Mouse (Mus musculus): Measurements from ENCODE around the gene Elovl3. TPM values are rescaled to one million over a fixed set of nuclear protein-coding genes. Genes with fewer than 3 reads are reported as not detected.
"Not testable (repeated sequence)": the region's sequence is repeated elsewhere in the genome, so short reads cannot be mapped to it uniquely, and the experiment has no call there.

Gene Elovl3
- total RNA-seq (2021), result not detected
- long read RNA-seq, experiment 1, result 0 reads
- long read RNA-seq, experiment 2, result 0 reads

DNA sequence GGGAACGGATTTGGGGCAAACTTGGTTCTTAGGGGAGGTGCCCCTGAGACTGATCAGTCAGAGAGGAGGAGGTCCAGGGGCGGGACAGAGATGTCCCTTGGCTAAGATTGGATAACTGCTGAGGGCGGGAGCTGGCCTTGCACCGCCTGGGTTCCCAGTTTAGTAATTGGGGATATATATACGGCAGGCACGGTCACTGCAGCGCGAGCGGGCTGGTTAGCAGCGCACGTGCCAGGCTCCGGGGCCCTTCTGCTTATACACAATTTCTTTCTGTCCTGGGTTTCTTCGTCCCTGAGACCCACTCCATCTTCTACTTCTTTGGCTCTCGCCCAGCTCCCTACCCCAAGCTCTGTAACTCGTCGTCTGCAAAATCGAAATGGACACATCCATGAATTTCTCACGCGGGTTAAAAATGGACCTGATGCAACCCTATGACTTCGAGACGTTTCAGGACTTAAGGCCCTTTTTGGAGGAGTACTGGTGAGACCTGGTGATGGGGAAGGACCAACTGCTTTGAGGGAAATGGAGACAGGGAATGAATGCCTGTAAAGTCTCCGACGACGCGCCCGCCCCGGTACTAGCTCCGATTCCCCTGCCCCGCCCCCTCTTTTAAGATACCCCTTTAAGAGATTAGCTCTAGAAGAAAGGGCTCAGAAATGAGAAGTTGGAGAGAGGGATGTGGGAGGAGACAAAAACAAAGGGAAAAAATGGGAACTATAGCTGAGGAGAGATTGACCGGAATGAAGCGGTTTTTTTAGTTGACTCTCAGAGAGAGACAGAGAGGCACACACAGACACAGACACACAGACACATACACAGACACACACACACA, at the start of gene Elovl3:
TSS of gene Elovl3 (plus strand) at position 204 of the 832 bp plus-strand sequence.
- DNase-seq (ENCODE audit: low spot score in 2 of 2), result no peak

DNA sequence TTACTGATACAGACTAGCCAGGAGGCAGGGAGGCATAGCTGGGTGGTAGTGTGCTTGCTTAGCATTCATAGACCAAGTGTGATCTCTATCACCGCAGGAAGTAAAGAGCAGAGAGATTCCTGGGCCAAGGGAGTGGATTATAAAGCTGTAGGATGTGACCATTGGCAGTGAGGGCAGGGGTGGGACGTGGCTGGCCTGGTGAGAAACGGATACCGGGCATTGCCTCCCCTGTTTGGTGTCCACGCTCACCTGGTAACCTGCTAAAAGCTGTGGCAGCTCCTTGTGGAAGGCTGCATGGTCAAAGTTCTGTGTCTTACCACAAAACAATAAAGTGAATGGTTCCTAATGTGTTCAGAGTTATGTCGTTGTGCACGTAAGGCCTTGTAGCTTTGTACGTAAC, 46.5 kb upstream of the Elovl3 start:
- DNase-seq (ENCODE audit: low spot score in 2 of 2), result no peak

DNA sequence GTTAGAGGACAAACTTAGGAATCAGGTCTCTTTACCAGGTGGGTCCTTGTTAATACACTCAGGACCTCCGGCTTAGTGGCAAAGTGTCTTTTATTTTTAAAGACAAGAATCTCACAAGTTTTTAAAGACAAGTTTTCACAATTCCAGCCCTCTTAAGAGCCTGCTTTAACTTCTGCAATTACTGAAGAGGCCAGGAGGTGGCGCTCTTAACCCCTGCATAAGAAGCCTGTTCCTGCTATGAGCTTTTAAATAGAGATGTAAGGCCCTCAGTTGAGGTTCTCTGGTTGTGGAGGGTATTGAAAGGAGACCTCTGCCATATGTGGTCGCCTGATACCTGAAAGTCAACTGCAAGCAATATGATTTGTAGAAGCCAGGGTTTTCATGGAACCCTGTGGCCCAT, 45.4 kb upstream of the Elovl3 start:
- DNase-seq (ENCODE audit: low spot score in 2 of 2), result peak; percentile 37 to 66

DNA sequence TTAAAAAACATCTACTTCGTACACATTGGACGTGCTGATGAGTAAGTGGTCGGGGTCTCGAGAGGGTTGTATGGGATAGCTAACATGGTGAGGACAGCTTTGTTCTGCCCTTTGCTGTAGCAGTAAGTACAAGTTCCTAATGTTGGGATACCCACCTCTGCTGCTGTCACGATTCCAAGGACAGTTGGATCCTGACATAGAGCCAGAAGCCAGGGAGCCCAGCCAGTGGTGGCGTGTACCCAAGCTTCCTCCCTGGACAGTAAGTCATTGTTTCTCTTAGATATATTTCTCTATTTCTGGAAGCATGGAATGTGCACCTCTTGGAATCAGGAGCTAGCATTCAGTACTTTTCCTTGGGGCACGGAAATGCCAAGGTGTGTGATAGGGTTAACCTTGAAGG, 43.8 kb upstream of the Elovl3 start:
- DNase-seq (ENCODE audit: low spot score in 2 of 2), result peak in 1 of 2 experiments; percentile 26

DNA sequence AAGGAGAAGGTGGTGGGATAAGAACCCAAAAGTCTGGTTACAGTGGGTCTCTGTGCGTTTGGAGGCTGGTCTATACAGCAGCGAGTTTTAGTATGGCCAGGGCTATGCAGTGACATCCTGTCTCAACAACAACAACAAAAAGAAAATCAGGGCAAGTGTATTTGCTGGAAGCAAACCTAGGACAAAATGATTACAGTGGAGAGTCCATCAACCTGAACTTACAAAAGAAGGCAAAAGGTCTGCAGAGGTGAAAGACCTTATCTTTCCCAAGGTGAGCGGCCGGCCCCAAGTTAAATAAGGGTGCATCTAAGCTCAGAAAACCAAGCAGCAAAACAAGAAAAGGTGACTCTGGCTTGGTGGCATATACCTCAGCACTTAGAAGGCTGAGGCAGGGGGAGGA, 40.1 kb upstream of the Elovl3 start:
- no peak for DNase-seq (ENCODE audit: low spot score in 2 of 2)

DNA sequence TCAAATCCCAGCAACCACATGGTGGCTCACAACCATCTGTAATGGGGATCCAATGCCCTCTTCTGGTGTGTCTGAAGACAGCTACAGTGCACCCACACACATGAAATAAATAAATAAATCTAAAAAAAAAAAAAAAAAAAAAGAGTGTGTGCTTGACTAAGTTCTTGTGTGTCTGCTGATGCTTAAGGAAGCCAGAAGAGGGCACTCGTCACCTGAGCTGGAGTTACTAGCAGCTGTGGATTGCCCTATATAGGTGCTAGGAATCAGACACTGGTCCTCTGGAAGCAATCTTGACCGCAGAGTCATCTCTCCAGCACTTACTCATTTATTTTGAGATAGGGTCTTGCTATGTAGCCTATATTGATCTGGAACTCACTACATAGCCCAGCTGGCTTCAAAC, 37.6 kb upstream of the Elovl3 start:
- no peak for DNase-seq (ENCODE audit: low spot score in 2 of 2)

DNA sequence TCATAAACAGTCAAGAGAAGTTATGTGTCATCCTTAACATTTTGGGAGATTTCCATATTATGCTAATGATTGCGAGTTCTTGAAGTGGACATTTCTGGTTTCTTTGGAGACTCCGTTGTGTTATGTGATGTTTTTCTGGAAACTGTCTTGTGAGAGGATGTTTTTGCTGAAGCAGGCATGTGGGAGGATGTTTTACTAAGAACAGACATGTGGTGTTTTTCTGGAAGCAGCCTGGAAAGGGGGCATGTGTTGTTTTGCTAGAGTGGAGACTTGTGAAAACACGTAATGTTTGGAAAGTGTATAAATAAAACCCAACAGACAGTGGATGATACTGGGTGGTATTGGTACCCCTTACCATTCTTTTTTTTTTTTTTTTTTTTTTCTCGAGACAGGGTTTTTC, 36.4 kb upstream of the Elovl3 start:
- no peak for DNase-seq (ENCODE audit: low spot score in 2 of 2)

DNA sequence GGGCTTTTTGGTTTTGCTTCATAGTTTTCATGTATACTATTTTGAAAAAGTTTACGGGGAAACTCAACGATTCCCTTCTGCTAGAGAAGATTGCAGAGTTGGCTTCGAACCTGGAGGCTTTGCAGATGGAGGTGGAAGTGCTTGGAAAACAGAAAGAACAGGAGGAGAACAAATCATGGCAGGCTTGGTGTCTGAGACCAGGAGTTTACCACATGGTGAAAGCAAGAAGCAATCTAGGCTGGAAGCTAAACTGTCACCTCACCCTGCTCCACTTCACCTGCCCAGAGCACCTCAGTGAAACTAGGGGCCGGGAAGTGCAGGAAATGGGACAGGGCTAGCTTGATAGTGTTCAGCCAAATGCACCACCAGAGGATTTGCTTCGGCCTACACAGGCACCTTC, 35.3 kb upstream of the Elovl3 start:
- DNase-seq (ENCODE audit: low spot score in 2 of 2), result no peak

DNA sequence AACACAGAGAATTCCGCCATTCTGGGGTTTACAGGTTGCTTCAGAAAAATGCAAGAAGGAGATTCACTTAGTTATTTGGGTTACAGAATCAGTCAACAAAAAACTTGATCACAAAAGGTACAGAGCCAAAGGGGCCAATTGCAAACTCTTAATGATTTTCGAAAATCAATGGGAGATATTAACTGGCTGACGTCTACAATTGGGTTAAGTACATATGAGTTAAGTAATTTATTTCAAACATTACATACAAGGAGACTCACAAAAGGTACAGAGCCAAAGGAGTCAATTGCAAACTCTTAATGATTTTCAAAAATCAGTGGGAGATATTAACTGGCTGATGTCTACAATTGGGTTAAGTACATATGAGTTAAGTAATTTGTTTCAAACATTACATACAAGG, 32.1 kb upstream of the Elovl3 start:
- DNase-seq (ENCODE audit: low spot score in 2 of 2), result no peak

DNA sequence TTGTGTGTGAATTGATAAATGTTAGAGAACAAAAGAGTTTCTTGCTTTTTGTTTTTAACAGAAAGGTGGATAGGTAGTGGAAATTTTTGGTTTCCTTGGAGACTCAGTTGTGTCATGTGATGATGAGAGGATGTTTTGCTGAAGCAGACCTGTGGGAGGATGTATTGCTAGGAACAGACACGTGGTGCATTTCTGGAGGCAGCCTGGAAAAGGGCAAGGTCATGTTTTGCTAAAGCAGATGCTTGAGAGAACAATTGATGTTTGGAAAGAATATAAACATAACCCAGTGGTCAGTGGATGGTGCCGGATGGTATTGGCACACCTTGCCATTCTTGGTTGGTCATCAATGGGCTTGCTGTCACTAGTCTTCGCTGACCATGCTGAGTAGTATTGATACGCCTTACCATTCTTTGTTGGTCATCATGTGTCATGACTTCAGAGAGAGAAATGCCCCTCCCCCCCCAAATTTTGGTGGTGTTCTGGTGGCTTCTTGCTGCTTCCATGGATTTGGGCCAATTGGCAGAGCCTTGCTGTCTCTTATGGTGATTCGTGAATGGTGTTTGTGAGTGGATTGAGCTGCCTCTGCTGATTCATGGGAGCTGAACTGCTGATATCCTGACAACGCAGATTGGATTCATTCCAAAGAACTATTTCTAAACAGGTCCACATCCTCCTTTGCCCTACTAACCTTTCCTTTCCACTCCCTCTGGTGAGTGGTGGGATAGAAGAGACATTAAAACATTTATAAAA, 28.1 kb upstream of the Elovl3 start:
- no peak for DNase-seq (ENCODE audit: low spot score in 2 of 2)

DNA sequence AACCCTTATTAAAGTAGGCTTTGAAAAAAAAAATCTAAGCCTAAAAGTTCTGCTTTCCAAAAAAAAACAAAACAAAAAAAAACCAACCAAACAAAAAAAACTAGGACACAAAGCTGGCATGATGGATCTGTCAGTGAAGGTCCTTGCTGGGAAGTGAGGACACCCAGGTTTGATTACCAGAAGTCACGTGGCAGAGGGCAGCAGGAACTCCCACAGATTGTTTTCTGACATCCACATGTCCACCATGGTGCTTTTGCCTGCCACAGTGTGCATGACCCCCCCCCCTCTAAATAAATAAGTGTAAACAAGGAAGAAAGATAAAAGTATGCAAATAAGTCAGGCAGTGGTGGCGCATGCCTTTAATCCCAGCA, 27.5 kb upstream of the Elovl3 start:
- DNase-seq (ENCODE audit: low spot score in 2 of 2), result no peak

DNA sequence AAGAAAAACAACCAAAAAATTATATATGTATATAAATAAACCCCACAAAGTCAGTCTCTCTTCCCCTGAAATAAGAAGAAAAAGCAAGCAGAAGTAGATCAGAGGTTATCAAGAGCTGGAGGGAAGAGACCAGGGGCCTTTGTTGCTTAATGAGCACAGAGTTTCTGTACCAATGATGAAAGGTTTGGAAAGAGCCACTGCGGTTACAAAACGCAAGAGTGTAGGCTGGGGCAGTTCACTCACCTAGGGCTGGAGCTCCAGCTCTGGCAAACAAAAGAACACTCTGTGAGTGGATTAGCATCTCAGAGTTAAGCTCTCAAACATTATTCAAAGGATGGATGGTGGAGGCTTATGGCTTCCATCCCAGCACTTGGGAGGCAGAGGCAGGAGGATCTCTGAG, 21.5 kb upstream of the Elovl3 start:
- DNase-seq (ENCODE audit: low spot score in 2 of 2), result no peak

DNA sequence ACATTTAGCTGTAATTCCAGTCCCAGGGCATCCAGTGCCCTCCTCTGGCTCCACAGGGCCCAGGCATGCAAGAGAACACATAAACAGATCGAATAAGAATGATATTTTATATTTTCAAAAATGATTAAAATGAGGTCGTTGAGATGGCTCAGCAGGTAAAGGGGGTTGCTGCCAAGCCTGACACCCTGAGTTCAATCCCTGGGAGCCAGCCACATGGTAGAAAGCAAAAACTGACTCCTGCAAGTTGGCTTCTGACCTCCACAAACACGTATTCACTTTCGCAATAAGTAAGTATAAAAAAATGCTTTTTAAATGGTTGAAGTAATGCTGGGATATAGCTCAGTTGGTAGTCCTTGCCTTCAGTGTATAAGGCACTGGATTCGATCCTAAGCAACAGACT, 20.9 kb upstream of the Elovl3 start:
- no peak for DNase-seq (ENCODE audit: low spot score in 2 of 2)

DNA sequence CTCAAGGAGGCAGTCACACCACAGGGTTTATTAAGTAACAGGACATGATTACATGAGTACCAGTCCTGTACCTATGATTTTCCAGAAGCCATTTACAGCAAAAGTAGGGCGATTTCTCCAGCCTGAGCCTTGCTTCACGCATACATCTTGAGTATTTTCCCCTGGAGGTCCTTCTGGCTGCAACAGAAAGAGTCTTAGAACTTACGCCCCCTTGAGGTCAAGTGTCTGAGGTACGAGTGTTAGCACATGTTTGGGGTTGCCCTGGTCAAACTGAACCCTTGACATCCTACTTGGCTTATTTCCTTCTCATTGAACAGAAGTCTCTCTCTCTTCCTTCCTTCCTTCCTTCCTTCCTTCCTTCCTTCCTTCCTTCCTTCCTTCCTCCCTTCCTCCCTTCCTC, 17.1 kb upstream of the Elovl3 start:
- no peak for DNase-seq (ENCODE audit: low spot score in 2 of 2)

DNA sequence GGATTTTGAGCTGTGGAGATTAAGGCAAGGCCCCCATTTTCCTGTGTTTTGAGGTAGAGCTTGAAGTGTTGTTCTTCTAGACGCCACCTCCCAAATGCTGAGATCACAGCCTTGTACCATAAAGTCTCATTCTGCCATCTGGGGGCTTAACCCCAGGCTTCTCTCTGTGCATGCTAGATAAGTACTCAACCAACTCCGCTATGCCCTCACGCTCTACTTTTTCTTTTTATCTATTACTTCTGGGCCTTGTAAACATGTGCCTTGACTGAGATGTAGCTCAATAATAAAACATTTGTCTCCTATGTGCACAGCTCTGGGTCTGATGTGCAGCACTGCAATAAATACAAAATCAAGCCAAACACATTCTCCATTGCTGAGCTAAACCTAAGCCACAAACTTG, 12.2 kb upstream of the Elovl3 start:
- no peak for DNase-seq (ENCODE audit: low spot score in 2 of 2)

DNA sequence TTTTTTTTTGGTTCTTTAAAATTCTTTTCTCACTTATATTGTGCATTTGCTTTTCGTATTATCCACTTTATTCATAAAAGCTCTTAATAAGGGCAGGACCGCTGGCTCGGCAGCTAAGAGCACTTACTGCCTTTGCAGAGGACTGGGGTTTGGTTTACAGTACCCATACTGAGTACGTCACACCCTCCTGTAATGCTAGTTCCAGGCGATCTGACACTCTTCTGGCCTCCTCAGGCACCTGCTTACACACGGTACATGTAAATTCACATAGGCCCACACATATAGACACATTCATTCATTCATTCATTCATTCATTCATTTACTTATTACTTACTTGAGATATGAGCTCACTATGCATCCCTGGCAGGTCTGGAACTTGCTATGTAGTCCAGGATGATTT, 10.8 kb upstream of the Elovl3 start:
- no peak for DNase-seq (ENCODE audit: low spot score in 2 of 2)

DNA sequence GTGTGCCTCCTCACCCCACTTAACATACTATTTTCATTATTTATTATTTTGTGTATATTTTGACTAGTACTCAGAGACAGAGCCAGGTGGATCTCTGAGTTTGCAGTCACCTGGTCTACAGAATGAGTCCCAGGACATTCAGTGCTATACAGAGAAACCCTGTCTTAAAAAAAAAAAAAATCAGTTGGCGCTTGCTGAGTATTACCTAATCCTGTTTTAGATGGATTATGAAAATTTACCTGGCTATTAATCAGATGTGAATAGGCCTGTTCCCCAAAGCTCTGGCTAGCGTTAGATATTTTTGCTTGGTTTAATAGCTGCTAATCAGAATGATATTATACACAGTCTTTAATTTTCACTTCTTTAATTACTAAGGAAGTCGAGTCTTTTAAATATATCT, 7.8 kb upstream of the Elovl3 start:
- DNase-seq (ENCODE audit: low spot score in 2 of 2), result no peak

DNA sequence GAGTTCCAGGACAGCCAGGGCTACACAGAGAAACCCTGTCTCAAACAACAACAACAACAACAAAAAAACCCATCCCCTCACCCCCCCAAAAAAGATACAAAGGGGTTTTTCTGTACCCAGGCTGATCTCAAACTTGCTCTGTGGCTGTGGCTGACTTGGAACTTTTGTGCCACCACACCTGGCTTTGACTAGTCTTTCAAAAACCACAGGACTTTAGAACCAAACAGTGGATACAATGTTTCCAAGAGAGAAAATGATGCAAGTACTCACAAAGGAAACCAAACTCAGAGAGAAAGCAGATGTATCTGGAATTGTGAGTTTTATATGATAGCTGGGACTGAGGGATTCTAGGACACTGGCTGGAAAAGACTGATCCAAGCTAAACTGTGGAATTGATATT, 7.0 kb upstream of the Elovl3 start:
- no peak for DNase-seq (ENCODE audit: low spot score in 2 of 2)

DNA sequence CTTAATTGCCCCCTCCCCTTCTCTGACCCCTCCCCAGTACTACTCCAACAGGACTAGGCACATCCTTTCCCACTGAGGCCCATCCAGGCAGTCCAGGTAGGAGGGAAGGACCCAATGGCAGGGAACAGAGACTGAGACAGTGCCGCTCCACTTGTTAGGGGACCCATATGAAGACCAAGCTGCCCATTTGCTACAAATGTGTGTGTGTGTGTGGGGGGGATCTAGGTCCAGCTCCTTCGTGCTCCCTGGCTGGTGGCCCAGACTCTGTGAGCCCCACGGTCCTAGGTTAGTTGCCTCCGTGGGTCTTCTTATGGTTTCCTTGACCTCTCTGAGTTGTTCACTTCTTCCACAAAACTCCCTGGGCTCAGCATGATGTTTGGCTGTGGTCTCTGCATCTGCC, 5.4 kb upstream of the Elovl3 start:
- DNase-seq (ENCODE audit: low spot score in 2 of 2), result no peak

DNA sequence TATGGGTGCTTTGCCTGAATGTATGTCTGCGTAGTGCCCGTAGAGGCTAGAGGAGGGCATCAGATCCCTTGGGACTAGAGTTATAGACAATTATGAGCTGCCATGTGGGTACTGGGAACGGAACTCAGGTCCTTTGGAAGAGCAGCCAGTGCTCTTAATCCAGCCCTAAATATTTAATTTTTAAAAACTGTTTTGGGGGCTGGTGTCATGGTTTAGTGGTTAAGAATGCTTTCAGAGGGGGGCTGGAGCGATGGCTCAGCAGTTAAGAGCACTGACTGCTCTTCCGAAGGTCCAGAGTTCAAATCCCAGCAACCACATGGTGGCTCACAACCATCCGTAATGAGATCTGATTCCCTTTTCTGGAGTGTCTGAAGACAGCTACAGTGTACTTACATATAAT, 2.0 kb upstream of the Elovl3 start:
- not testable (repeated sequence) for DNase-seq (ENCODE audit: low spot score in 2 of 2)

DNA sequence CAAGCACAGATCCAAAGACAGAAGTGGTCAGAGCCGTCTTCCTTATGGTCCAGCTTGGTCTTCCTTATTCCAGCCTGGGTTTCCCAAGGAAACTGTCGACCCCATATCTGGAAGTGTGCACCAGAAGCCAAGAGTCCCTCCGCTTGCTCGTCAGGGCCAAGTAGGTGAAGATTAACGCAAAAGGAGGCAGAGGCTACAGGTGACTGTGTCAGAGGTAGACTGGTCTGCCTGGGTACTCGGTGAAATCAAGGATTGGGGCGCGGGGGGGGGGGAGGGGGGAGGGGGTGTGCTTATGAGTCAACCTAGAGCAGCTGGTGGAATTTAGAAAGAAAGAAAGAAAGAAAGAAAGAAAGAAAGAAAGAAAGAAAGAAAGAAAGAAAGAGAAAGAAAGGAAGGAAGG, 414 bp upstream of the Elovl3 start:
- DNase-seq (ENCODE audit: low spot score in 2 of 2), result no peak

DNA sequence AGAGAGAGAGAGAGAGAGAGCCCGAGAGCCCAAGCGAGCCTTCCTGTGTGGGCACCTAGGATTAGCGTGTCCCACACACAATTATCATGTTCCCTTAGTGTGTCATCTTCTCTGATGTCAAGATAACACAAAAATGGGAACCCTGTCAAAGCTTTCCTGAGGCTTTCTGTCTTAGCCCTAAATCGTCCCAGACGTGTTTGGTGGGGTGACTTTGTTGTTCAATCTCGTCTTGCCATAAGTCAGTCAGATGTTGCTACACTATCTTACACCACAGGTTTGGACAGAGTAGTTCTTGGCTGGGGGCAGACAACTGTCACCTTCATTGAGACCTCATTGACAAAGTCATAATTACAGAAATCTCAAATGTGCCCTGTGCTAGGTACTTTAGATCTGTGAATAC, 880 bp downstream of the Elovl3 start:
- no peak for DNase-seq (ENCODE audit: low spot score in 2 of 2)

DNA sequence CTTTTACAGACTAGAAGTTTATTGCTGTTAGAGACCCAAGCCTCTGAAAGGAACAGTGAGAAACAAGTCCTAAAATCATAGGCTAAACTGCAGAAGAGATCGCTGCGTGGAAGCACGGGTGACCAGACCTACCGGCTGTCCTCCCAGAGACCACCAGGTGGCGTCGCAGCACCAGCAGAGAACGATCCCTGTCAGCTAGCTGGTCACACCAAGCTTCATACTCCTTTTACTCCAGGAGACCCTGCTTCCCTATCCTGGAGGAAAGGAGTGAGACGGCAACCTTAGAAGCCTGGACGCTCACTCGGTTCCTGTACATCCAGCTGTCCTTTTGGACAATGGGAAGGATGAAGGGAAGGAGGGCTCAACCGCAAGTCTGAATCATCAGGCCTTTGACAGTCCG, 3.6 kb downstream of the Elovl3 start:
- peak; percentile 91 to 93 for DNase-seq (ENCODE audit: low spot score in 2 of 2)
